Mouse (Mus musculus) cerebellum, postnatal 25 days (tissue): ENCODE data around the gene Polr1b.

ENCODE experiments used
- DNase-seq, 2 experiments: peaks; one replicate each; pipeline ENCODE4 v3.0.0; 2021; ENCODE audit warnings: mixed read lengths in 2 of 2

The Polr1b gene

GRCm38 (mm10) chr2:129100784-129101310, at the start of gene Polr1b:
Polr1b (plus strand) TSS chr2:129100995.
- DNase-seq: peak; percentile 91 to 93

- DNase-seq: no peak
Measured at GRCm38 (mm10) chr2:129052451-129052983, 48.3 kb upstream of the Polr1b start.

GRCm38 (mm10) chr2:129055741-129056140, 45.1 kb upstream of the Polr1b start:
- DNase-seq: no peak

GRCm38 (mm10) chr2:129056597-129056996, 44.2 kb upstream of the Polr1b start:
- DNase-seq: peak in 1 of 2 experiments; percentile 45

- DNase-seq: no peak
Measured at GRCm38 (mm10) chr2:129057256-129057655, 43.5 kb upstream of the Polr1b start.

- no peak for DNase-seq
Measured at GRCm38 (mm10) chr2:129057920-129058361, 42.9 kb upstream of the Polr1b start.

- DNase-seq: no peak
Measured at GRCm38 (mm10) chr2:129061456-129062059, 39.2 kb upstream of the Polr1b start.

GRCm38 (mm10) chr2:129065437-129066282, 35.1 kb upstream of the Polr1b start, which contains the start of gene Ttl:
Ttl (plus strand) TSS chr2:129065942.
- DNase-seq: peak; percentile 88 to 93

- DNase-seq: peak; percentile 60 to 67
Measured at GRCm38 (mm10) chr2:129066326-129066725, 34.5 kb upstream of the Polr1b start.

GRCm38 (mm10) chr2:129070296-129070695, 30.5 kb upstream of the Polr1b start:
- no peak for DNase-seq

- DNase-seq: peak in 1 of 2 experiments; percentile 43
Measured at GRCm38 (mm10) chr2:129078313-129078712, 22.5 kb upstream of the Polr1b start.

- DNase-seq: no peak
Measured at GRCm38 (mm10) chr2:129079194-129079593, 21.6 kb upstream of the Polr1b start.

GRCm38 (mm10) chr2:129081097-129081496, 19.7 kb upstream of the Polr1b start:
- DNase-seq: peak in 1 of 2 experiments; percentile 33

- no peak for DNase-seq
Measured at GRCm38 (mm10) chr2:129083514-129083913, 17.3 kb upstream of the Polr1b start.

GRCm38 (mm10) chr2:129084959-129085358, 15.8 kb upstream of the Polr1b start:
- peak; percentile 47 to 67 for DNase-seq

GRCm38 (mm10) chr2:129087520-129087919, 13.3 kb upstream of the Polr1b start:
- DNase-seq: no peak

- DNase-seq: no peak
Measured at GRCm38 (mm10) chr2:129090370-129090769, 10.4 kb upstream of the Polr1b start.

- no peak for DNase-seq
Measured at GRCm38 (mm10) chr2:129092810-129093209, 8.0 kb upstream of the Polr1b start.

GRCm38 (mm10) chr2:129093926-129094724, 6.7 kb upstream of the Polr1b start:
- no peak for DNase-seq

- DNase-seq: no peak
Measured at GRCm38 (mm10) chr2:129112924-129113323, 12.1 kb downstream of the Polr1b start.

- DNase-seq: no peak
Measured at GRCm38 (mm10) chr2:129115706-129116367, 15.0 kb downstream of the Polr1b start.

GRCm38 (mm10) chr2:129116368-129116739, 15.6 kb downstream of the Polr1b start:
- DNase-seq: no peak
